Mouse (Mus musculus) heart, adult 2 months (tissue): ENCODE results near the gene Glis2.

Experiments used
- CTCF ChIP-seq: fragments of 200-600 bp; IDR thresholded peaks from 2 replicates; pipeline ENCODE4 v1.8.1; 2022; ENCODE audit warnings: antibody characterized with exemption, mild to moderate bottlenecking, moderate library complexity
- POLR2A ChIP-seq: fragments of 200-500 bp; IDR thresholded peaks from 2 replicates; pipeline ENCODE4 v1.6.1; 2011; ENCODE audit warnings: mild to moderate bottlenecking, low read depth, low read length, control low read depth; ENCODE audit not compliant: insufficient read depth

- TF ChIP-seq CTCF (no peak), POLR2A (no peak)
Observed at GRCm38 (mm10) chr16:4552829-4553550, 41.5 kb upstream of the Glis2 start.
